Mouse (Mus musculus): ENCODE data around the gene Pld2.

Pld2 gene

DNA sequence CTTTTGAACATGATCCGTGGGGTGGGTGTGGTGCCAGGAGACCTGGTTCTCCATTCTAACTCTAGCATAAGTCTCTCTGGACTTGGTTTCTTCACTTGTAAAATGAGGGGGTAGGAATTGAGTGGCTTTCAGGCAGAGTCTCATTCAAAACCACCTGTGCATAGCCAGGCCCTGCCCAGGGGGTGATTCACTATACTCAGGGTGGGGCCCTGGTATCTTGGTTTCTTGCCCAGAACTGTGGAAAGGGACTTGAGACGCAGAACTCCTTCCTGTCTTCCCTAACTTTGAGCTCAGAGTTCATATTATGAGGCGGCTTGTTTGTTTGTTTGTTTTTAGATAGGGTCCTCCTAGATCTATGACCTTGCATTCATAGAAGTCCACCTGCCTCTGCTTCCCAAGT lies 37.3 kb downstream of the Pld2 start:
- no peak for DNase-seq (ENCODE audit: low spot score in 2 of 2)

DNA sequence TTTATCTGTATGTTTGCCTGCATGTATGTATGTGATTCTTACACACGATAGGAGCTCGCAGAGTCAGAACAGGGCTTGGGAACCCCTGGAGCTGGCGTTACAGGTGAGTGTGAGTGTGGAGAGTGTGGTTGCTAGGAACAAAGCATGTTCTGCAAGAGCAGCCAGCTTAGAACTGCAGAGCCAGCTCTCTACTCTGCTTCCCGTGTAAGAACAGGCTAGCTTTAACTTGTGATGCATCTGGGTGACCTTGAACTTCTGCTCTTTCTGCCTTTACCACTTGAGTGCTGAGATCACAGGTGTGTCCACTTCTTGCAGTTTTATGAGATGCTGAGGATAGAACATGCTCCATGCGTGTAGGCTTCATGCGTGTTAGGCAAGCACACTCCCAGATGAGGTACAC lies 39.1 kb downstream of the Pld2 start:
- no peak for DNase-seq (ENCODE audit: low spot score in 2 of 2)

DNA sequence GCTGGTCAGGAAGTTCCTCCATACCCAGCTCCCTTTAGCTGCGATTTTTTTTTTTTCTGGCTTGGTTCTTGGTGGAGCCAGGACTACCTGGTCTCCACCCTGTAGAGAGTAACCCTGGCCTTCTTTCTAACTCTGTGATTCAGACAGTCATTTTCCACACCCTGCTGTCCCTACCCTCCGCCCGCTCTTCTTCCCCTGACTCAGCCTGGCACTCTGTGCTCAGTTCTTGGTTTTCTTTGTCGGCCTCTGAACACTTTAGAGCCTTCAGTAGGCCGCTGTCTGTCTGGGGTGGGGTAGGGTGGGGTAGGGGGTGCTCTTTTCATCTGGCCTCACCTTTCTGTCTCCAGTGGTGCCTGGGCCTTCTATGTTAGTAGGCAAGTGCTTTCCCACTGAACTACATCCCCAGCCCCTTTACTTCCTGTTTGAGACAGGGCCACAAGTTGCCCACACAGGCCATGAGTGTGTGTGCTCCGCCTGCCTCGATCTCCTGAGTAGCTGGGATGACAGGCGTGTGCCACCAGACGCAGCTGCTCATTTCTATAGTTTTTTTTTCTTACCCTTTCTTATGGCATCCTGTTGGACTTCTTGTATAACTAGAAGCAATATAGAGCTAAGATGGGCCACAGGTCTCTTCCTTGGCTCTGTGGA lies 40.0 kb downstream of the Pld2 start:
- DNase-seq (ENCODE audit: low spot score in 2 of 2): no peak

DNA sequence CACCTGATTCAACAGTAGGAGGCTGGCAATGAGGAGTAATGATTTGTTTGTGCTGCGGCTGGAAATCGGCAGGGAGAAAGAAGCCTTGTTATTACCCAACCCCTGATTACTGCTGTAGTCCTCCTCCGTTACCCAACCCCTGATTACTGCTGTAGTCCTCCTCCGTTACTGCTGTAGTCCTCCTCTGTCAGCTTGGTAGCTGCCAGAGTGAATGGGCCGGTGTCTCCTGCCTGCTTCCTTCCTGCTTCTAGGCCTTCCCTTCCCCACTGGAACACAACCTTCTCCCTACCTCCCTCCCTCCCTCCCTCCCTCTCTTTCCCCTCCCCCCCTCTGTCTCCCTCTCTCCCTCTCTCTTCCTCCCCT lies 40.5 kb downstream of the Pld2 start:
- no peak for DNase-seq (ENCODE audit: low spot score in 2 of 2)

DNA sequence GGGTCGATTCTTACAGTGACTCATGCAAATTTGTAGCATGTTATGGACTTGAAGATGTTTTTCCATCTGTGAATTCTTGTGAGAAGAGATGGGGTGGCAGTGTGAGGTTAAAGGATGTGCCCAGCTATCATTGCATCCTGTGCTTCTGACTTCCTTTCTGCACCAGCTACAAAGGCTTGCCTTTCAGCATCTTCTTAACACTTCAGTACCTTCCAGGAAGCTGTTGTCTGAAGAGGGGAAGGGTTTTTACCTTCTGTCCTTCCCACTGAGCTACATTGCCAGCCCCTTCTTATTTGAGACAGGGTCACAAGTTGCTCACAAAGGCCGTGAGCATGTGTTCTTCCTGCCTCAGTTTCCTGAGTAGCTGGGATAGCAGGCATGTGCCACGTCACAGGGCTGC lies 41.1 kb downstream of the Pld2 start:
- DNase-seq (ENCODE audit: low spot score in 2 of 2): no peak

DNA sequence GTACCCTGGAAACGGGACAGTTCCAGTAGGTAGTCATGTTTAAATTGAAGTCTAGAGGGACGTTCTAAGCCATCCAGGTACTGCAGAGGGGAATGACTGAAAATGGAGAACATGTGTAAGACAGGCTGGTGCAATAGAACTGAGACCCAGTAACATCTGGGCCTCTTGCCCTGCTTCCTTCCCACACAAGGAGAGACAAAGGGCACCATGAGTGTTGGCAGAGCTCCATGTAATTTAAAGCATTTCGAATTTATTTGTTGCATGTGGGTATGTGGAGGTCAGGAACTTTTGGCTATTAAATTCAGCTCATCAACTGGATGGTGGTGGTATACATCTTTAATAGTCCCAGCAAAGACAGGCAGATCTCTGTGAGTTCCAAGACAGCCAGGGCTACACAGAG lies 42.3 kb downstream of the Pld2 start:
- no peak for DNase-seq (ENCODE audit: low spot score in 2 of 2)

DNA sequence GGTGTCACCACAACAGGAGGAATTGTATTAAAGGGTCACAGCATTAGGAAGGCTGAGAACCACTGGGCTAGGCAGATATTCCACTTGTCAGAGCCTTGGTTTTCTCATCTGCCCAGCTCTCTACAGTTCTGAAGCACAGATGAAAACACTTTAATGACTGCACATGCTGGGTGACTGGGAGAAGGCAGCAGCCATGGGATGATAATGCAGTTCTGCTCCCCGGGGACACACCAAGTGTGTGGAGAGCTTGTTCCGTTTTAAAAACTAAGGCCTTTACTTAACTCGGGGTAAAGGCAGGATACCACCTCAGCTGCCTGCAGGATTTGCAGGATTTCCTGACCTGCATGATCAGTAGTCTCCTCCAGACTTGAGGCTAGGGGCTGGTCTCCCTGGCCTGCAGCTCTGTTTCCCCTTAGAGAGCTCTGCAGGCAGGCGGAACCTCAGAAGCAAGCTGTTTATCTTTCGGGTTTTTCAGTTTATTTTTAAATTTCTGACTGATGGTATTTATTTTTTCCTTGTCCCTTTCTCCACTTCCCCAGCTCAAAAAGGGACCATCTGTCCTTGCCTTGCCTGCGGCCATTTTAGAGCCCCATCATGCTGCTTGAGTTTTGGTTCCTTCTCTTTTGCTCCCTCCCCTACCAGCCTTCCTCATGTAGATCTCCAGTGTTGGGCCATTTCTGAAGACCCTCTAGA lies 43.3 kb downstream of the Pld2 start:
- DNase-seq (ENCODE audit: low spot score in 2 of 2): no peak

DNA sequence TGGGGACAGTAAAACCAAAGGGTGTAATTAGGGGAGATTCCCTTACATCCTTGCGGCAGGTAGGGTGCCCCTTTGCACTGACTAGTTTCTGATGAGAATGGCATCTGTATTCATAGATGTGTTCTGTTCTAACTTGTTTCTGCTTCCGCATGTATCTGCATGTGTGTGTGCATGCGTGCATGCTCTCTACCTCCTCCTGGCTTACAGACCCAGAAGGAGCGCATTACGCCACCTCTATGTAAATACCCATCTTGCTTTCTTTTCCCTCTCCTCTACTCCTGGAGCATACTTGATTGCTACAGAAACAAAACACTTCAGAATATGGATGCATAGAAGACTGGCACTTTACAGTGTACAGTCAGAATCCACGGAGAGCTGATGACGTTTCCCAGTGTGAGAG lies 43.9 kb downstream of the Pld2 start:
- no peak for DNase-seq (ENCODE audit: low spot score in 2 of 2)

DNA sequence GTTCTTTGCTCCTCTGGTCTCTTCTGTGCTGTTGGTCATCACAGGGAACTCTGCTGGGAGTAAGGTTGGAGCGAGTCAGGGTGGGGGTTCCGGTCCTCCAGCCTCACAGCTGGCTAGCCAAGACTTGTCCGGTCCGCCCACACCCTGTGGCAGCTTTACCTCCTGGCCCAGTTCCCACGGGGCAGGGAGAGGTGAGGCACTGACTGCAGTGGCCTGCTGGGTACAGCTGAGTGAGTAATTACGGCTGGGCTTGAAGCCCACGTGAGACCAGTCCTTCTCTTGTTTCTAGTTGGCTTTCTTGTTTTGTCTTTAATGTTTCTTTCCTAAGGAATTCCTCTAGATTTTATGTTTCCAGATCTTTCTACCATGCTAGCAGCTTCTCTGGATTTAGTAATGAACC lies 45.6 kb downstream of the Pld2 start:
- DNase-seq (ENCODE audit: low spot score in 2 of 2): no peak

DNA sequence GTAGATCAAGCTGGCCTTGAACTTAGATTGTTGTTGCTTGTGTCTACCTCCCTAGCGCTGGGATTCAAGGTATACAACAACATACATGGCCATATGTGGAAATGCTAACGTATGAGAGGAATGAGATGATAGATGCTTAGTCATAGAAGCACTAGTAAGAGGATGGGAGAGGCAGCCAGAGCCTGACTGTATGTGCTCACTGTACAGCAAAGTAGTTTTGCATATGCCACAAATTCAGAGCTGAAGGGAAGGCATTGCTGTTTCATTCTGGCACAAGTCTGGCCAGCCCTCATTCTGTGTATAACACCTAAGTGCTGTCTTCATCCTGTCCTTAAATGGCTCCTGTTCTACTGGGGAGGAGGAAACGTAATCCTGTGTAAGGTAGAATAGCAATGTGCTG lies 46.4 kb downstream of the Pld2 start:
- DNase-seq (ENCODE audit: low spot score in 2 of 2): no peak

DNA sequence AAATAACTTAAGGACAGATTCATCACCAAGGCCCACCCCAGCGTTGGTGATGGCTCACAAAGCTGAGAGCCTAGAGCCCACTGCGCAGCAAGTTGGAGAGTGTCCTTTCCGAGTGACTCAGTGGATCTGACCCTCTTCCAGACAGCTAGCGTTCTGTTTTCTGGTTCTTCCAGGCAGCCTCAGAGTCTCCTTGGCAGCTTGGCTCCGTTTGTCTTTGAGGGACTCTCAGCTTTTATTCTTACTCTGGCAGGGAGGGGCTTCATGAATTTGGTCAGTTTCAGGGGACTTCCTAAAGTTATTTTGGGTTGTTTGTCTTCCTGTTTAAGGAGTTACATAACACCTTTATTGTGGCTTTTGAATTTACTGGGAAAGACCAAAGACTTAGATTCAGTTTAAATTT lies 47.1 kb downstream of the Pld2 start:
- DNase-seq (ENCODE audit: low spot score in 2 of 2): no peak

DNA sequence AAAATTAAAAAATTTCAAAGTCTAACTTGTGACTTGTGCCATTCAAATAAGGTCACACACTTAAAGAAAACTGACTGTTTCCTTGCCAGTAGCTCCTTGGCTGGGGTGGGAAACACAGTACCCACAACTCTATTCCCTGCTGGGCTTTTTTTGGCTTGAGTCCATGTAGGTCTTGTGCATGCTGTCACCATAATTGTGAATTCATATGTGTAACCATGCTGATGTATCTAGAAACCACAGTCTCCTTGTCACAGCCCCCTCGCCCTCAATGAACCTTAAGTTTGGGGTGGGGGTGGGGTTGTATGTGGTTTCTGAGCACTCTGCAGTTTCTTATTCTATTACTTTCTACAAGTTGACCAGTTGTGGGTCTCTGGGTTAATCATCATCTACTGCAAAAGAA lies 51.9 kb downstream of the Pld2 start:
- DNase-seq (ENCODE audit: low spot score in 2 of 2): no peak

DNA sequence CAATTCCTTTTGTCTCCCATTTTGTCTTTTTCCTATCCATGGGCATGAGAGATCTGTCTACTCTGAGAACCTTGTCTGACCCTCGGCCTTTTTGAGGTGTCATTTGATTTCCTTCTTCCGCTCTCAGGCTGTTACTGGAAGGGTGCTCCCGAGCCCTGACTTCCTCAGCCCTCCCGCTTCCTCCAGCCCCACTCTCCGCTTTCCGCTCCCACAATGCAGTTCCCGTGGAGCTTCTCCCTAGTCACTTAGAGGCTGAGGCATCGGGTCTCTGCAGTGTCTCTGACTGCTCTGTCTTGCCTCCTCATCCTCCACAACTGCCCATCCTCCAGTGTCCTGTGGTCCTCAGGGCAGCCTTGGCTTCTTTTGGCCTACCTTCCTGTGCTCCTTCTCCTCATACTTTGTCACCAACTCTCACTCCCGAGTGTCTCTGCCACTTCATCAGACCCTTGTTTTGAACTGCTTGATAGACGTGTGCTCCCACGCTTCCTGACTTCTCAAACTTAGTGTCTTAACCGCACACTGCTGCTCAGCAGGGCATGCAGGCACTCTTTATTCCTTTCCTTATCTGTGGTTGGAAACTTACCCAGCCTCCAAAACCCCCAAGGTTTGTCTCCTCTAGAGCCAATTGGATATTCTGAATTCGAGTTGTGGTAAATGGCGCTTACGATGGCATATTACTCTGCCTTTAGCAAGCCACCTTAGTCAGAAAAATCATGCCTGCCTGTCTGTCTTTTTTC lies 54.6 kb downstream of the Pld2 start:
- DNase-seq (ENCODE audit: low spot score in 2 of 2): no peak

DNA sequence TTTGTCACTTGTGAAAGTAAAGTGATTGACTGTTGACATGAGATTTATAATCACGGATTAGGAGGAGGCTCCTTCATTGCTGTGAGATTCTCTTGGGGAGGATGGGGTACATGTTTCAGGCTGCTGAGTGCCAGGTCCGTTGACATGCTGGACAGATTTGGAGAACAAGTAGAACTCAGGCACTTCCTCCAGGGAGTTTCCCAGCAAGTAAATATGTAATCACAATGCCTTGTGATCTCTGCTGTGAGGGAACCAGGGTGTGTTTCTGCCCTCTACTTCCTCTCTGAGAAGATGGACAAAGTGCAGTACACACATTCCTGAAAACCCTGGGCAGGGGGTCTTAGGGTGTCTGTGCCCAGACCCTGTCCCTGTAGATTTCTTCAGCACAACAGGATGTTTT lies 55.8 kb downstream of the Pld2 start:
- DNase-seq (ENCODE audit: low spot score in 2 of 2): no peak

DNA sequence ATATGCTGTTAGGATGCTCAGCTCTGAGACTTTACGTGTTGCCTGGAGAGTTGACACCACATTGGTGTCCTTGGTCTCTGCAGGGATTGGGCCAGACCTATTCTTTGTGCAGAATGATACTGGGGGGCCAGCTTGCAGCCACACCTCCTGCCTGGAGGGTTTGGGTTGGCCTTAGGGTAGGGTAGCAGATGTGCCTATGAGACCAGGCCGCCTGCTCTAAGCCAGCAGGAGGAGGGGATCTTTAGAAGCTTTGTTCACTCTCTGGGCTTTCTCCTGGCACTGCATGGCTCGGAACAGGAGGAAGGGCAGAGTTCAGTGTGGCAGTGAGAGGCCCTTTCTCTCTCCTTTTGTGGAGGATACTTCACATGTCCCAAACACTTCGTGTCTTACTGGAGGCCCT lies 56.2 kb downstream of the Pld2 start:
- no peak for DNase-seq (ENCODE audit: low spot score in 2 of 2)

DNA sequence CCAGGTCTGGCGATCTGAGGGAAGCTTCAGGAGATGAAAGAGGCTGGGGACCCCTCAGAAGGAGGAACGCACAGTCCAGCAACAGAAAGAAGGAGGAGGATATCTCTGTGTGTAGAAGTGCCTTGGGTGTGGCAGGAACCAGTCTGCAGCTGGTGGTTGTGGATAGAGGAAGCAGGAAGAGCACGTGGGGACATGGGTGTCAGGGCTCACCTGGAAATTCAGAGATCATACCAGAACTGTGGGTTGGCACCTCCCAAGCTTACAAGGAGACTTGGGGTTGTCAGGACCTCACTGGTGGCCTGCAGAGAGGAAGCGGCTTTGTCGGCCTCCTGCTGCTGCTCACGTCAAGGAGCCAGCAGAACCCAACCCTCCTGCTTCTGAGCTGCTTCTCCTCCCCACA lies 57.4 kb downstream of the Pld2 start:
- DNase-seq (ENCODE audit: low spot score in 2 of 2): no peak

DNA sequence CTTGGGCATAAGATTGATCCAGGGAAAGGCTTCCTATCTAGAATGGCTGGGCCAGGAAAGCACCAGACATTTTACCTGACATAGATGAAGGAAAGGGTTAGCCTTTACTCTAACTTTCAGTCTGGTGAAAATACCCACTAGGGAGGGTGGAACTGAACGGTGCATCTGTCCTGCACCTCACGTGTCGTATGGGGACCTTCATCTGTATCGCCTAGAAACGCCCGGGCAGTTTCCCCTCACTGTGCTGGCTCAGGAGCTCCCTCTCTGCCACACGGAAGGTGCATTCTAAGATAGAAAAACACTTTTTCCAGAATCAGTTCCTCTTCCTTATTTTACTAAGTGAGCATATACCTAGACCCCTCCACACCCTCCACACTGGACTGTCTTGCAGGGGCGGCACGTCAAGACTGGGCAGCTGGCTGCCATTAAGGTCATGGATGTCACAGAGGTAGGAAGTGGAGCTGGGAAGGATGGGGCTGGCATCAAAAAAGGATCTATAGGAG lies 58.6 kb downstream of the Pld2 start:
- no peak for DNase-seq (ENCODE audit: low spot score in 2 of 2)

DNA sequence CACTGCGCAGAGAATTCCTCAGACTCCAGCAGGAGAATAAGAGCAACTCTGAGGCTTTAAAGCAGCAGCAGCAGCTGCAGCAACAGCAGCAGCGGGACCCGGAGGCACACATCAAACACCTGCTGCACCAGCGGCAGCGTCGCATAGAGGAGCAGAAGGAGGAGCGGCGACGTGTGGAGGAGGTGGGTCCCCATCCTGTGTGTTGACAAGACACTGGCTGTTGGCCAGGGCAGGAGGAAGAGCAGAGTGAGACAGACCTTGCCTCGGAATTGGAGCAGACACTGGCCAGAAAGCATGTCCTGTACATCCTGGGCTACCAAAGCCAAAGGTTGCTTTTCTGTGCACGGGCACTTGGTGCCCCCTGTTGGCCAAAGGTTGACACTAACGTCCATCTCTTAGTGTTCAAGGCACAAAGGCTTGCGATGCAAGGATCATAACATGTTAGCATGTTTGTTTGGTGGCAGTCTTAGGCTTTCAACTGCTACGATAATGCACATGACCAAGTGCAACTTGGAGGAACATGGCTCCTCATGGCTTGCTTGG lies 65.2 kb downstream of the Pld2 start:
- DNase-seq (ENCODE audit: low spot score in 2 of 2): peak; percentile 54 to 79

DNA sequence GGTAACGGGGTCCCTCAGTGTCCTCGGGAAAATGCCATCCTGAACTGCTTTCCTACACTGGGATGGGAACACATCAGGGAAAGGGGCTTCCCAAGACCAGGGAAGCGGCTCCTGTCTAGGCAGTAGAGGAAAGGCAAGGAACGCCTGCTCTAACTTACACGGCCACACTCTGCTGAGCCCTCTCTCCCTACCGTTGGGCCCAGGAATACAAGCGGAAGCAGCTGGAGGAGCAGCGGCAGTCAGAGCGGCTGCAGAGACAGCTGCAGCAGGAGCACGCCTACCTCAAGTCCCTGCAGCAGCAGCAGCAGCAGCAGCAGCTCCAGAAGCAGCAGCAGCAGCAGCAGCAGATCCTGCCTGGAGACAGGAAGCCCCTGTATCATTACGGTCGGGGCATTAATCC lies 66.9 kb downstream of the Pld2 start:
- no peak for DNase-seq (ENCODE audit: low spot score in 2 of 2)

DNA sequence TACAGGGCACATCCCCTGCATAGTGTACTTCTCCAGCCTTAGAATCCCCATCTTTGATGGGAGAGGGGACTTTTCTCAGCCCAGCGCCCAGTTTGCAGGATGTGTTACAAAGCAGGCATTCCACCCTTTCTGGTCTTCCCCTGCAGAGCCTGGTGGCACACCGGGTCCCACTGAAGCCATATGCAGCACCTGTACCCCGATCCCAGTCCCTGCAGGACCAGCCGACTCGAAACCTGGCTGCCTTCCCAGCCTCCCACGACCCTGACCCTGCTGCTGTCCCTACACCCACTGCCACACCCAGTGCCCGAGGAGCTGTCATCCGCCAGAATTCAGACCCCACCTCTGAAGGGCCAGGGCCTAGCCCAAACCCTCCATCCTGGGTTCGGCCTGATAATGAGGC lies 67.7 kb downstream of the Pld2 start:
- no peak for DNase-seq (ENCODE audit: low spot score in 2 of 2)
